Mouse (Mus musculus) testis, adult 2 months (tissue): ENCODE measurements around the gene Sec14l2. TPM values are rescaled to one million over a fixed set of nuclear protein-coding genes. Genes with fewer than 3 reads are reported as not detected.

Experiments used
- H3K27ac ChIP-seq: fragments of 200-500 bp; 2 replicates; pipeline ENCODE4 v1.5.1; 2012; ENCODE audit warnings: low read depth, low read length; ENCODE audit not compliant: control insufficient read depth, insufficient read depth
- H3K27me3 ChIP-seq: fragments of 200-500 bp; 2 replicates; pipeline ENCODE4 v1.6.1; 2012; ENCODE audit warnings: mild to moderate bottlenecking, low read length, moderate library complexity; ENCODE audit not compliant: control insufficient read depth, insufficient read depth
- H3K36me3 ChIP-seq: fragments of 200-500 bp; 2 replicates; pipeline ENCODE4 v1.6.1; 2012; ENCODE audit warnings: mild to moderate bottlenecking, low read length; ENCODE audit not compliant: control insufficient read depth, insufficient read depth
- H3K4me1 ChIP-seq: fragments of 200-500 bp; 2 replicates; pipeline ENCODE4 v1.6.1; 2012; ENCODE audit warnings: low read length; ENCODE audit not compliant: control insufficient read depth, insufficient read depth
- H3K4me3 ChIP-seq: fragments of 200-500 bp; 2 replicates; pipeline ENCODE4 v1.5.1; 2012; ENCODE audit warnings: low read depth, mild to moderate bottlenecking, low read length, moderate library complexity, mixed read lengths; ENCODE audit not compliant: control insufficient read depth
- CTCF ChIP-seq: fragments of 200-500 bp; IDR thresholded peaks from 2 replicates; pipeline ENCODE4 v1.5.1; 2012; ENCODE audit warnings: low read depth, mild to moderate bottlenecking, inconsistent platforms, low read length, moderate library complexity; ENCODE audit not compliant: control insufficient read depth, insufficient read depth, insufficient replicate concordance
- POLR2A ChIP-seq: fragments of 200-500 bp; IDR thresholded peaks from 2 replicates; pipeline ENCODE4 v1.6.1; 2012; ENCODE audit warnings: low read depth, mild to moderate bottlenecking, inconsistent platforms, low read length, moderate library complexity; ENCODE audit not compliant: control insufficient read depth
- polyA plus RNA-seq: library from polyadenylated mRNA; depleted of rRNA; stranded (reverse); fragments of >200 nt; gene quantifications from 2 replicates; pipeline ENCODE4 v1.2.3, GENCODE M21; 2012; rRNA removed

Sec14l2 gene
- polyA plus RNA-seq = 2.2 and 4.8 TPM in 2 replicates

GRCm38 (mm10) chr11:4122742-4123579, at the start of gene Sec14l2:
Gene Sec14l2, minus strand, starts transcription at chr11:4123415.
- no peak within 1 kb of the TSS for H3K27ac ChIP-seq
- H3K36me3 ChIP-seq = no peaks in the 10 kb centered on the region
- H3K27me3 ChIP-seq = no peaks in the 10 kb centered on the region
- no peak within 1 kb of the TSS for H3K4me3 ChIP-seq
- H3K4me1 ChIP-seq = no peaks in the 10 kb centered on the region; the same call in 1 of the 2 replicates
- TF ChIP-seq CTCF = no peak
- TF ChIP-seq POLR2A = no peak

- Histone ChIP-seq H3K27ac (no peak overlapping the region), H3K4me1 (no peaks in the 10 kb centered on the region), H3K36me3 (peaks cover 2% of the 10 kb centered on the region), H3K4me3 (no peak overlapping the region), H3K27me3 (no peaks in the 10 kb centered on the region)
- TF ChIP-seq CTCF (no peak), POLR2A (no peak)
Measured at GRCm38 (mm10) chr11:4166467-4167090, 43.4 kb upstream of the Sec14l2 start.

GRCm38 (mm10) chr11:4164701-4165100, 41.5 kb upstream of the Sec14l2 start:
- peaks cover 2% of the 10 kb centered on the region for H3K36me3 ChIP-seq
- no peak overlapping the region for H3K4me3 ChIP-seq
- H3K27ac ChIP-seq = no peak overlapping the region
- H3K27me3 ChIP-seq = no peaks in the 10 kb centered on the region
- TF ChIP-seq POLR2A (no peak), CTCF (no peak)
- H3K4me1 ChIP-seq = peaks cover 2% of the 10 kb centered on the region; the same call in 1 of the 2 replicates

- TF ChIP-seq POLR2A (no peak), CTCF (no peak)
- Histone ChIP-seq H3K36me3 (no peaks in the 10 kb centered on the region; the same call in 1 of the 2 replicates), H3K27me3 (no peaks in the 10 kb centered on the region), H3K27ac (peak overlapping the region; percentile 95), H3K4me1 (peaks cover 2% of the 10 kb centered on the region; the same call in 1 of the 2 replicates), H3K4me3 (peak overlapping the region; percentile 96)
Measured at GRCm38 (mm10) chr11:4160758-4161480, 37.7 kb upstream of the Sec14l2 start.

GRCm38 (mm10) chr11:4159808-4160708, 36.8 kb upstream of the Sec14l2 start, which contains the start of the genes Ccdc157 and Sf3a1:
Gene Ccdc157, minus strand, starts transcription at chr11:4160293.
Gene Sf3a1, plus strand, starts transcription at chr11:4160350.
- no peaks in the 10 kb centered on the region; the same call in 1 of the 2 replicates for H3K36me3 ChIP-seq
- H3K27me3 ChIP-seq = no peaks in the 10 kb centered on the region
- peak within 1 kb of the TSS; percentile 96 for H3K4me3 ChIP-seq
- TF ChIP-seq POLR2A = peak; percentile 91
- no peak for TF ChIP-seq CTCF
- peak within 1 kb of the TSS; percentile 95 for H3K27ac ChIP-seq
- H3K4me1 ChIP-seq = peaks cover 2% of the 10 kb centered on the region; the same call in 1 of the 2 replicates

- Histone ChIP-seq H3K27me3 (no peaks in the 10 kb centered on the region), H3K4me3 (peak overlapping the region; percentile 96), H3K4me1 (peaks cover 2% of the 10 kb centered on the region; the same call in 1 of the 2 replicates), H3K36me3 (no peaks in the 10 kb centered on the region; the same call in 1 of the 2 replicates), H3K27ac (no peak overlapping the region)
- TF ChIP-seq POLR2A (no peak), CTCF (no peak)
Measured at GRCm38 (mm10) chr11:4158676-4159075, 35.5 kb upstream of the Sec14l2 start.
